Mouse (Mus musculus): ENCODE results near the gene Tal1. TPM values are rescaled to one million over a fixed set of nuclear protein-coding genes. Genes with fewer than 3 reads are reported as not detected.
A peak's percentile ranks its signal among the peaks of the same experiment; 100 is the strongest.

Gene Tal1
- polyA plus RNA-seq, 1 experiment from 2014 or later: 3.4 TPM

DNA sequence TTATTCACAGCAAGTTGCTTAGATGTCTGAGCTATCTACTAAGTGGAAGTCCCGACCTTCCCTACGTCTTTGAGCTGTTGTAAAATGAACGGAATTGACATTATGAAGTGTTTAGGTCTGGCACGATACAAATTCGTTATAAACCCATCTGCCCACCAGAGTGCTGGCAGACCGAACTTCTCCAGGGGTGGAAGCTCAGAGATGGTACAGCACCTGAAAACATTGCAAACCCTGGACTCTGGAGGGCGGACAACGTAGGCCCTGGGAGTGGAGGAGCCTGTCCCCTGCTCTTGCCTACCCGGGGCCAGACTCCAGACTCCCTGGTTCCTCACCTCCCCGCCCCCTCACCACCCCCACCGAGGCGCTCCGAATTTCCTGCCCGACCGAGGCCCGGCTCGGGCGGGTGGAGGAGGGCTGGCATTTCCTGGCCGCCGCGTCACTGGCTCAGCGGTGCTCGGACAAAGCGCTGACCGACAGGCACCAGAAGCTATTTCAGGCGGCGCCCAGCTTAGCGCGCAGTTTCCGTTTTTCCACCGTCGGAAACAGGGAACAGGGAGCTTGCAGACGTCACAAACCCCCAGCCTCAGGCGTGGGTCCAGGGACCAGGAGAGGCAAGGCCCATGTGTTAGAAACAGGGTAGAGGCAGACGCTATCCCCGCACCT is 3.8 kb upstream of the Tal1 start:
- peak; percentile 72 for DNase-seq (ENCODE audit: low spot score)
- Histone ChIP-seq H3K4me1 (replicated peaks; ENCODE audit: control insufficient read depth, insufficient read depth, low read length) (peaks cover 17% of the 10 kb centered on the region), H3K4me3 (ENCODE audit: low read depth, low read length) (peak overlapping the region; percentile 16), H3K27me3 (ENCODE audit: control insufficient read depth, insufficient read depth, low read length) (peaks cover 69% of the 10 kb centered on the region), H3K9me3 (ENCODE audit: control insufficient read depth, low read length) (no peaks in the 10 kb centered on the region), H3K36me3 (ENCODE audit: control insufficient read depth, insufficient read depth, low read length) (no peaks in the 10 kb centered on the region), H3K4me2 (ENCODE audit: low read depth, low read length, severe bottlenecking) (peak overlapping the region; percentile 34; the same call in 1 of the 2 replicates), H3K9ac (ENCODE audit: low read length) (peak overlapping the region; percentile 12; the same call in 1 of the 2 replicates), H3K27ac (ENCODE audit: low read depth, low read length) (no peak overlapping the region; the same call in 1 of the 2 replicates)
- WGBS: under 1% methylated on average over 36 of the region's 36 CpGs
- peak; percentile 28; the same call in 1 of the 2 replicates for ATAC-seq (replicated peaks; ENCODE audit: low FRiP score)

- Histone ChIP-seq H3K27ac (ENCODE audit: low read depth, low read length) (no peak overlapping the region), H3K4me3 (ENCODE audit: low read depth, low read length) (no peak overlapping the region), H3K4me2 (ENCODE audit: low read depth, low read length, severe bottlenecking) (no peak overlapping the region), H3K27me3 (ENCODE audit: control insufficient read depth, insufficient read depth, low read length) (peaks cover 82% of the 10 kb centered on the region), H3K4me1 (replicated peaks; ENCODE audit: control insufficient read depth, insufficient read depth, low read length) (peaks cover 17% of the 10 kb centered on the region), H3K36me3 (ENCODE audit: control insufficient read depth, insufficient read depth, low read length) (no peaks in the 10 kb centered on the region), H3K9ac (ENCODE audit: low read length) (no peak overlapping the region), H3K9me3 (ENCODE audit: control insufficient read depth, low read length) (no peaks in the 10 kb centered on the region)
- ATAC-seq (replicated peaks; ENCODE audit: low FRiP score): no peak
- DNase-seq (ENCODE audit: low spot score): no peak
- WGBS: 7% methylated on average over 2 of the region's 2 CpGs
Observed at GRCm38 (mm10) chr4:115055044-115055443, 1.2 kb upstream of the Tal1 start.

- DNase-seq (ENCODE audit: low spot score) (no peak), ATAC-seq (replicated peaks; ENCODE audit: low FRiP score) (no peak)
- H3K9ac ChIP-seq (ENCODE audit: low read length): no peak overlapping the region
- H3K36me3 ChIP-seq (ENCODE audit: control insufficient read depth, insufficient read depth, low read length): no peaks in the 10 kb centered on the region
- H3K4me1 ChIP-seq (replicated peaks; ENCODE audit: control insufficient read depth, insufficient read depth, low read length): peaks cover 17% of the 10 kb centered on the region
- no peak overlapping the region for H3K4me3 ChIP-seq (ENCODE audit: low read depth, low read length)
- WGBS: 16% methylated on average over 3 of the region's 3 CpGs
- H3K27ac ChIP-seq (ENCODE audit: low read depth, low read length): no peak overlapping the region
- H3K4me2 ChIP-seq (ENCODE audit: low read depth, low read length, severe bottlenecking): no peak overlapping the region
- no peaks in the 10 kb centered on the region for H3K9me3 ChIP-seq (ENCODE audit: control insufficient read depth, low read length)
- peaks cover 89% of the 10 kb centered on the region for H3K27me3 ChIP-seq (ENCODE audit: control insufficient read depth, insufficient read depth, low read length)
Observed at GRCm38 (mm10) chr4:115055691-115056090, 535 bp upstream of the Tal1 start.

GRCm38 (mm10) chr4:115056921-115057673 is 871 bp downstream of the Tal1 start:
- H3K9ac ChIP-seq (ENCODE audit: low read length): peak overlapping the region; percentile 35
- no peaks in the 10 kb centered on the region for H3K36me3 ChIP-seq (ENCODE audit: control insufficient read depth, insufficient read depth, low read length)
- H3K4me2 ChIP-seq (ENCODE audit: low read depth, low read length, severe bottlenecking): peak overlapping the region; percentile 46
- WGBS: under 1% methylated on average over 48 of the region's 48 CpGs
- peak overlapping the region; percentile 27 for H3K4me3 ChIP-seq (ENCODE audit: low read depth, low read length)
- H3K9me3 ChIP-seq (ENCODE audit: control insufficient read depth, low read length): no peaks in the 10 kb centered on the region
- no peak overlapping the region for H3K27ac ChIP-seq (ENCODE audit: low read depth, low read length)
- H3K27me3 ChIP-seq (ENCODE audit: control insufficient read depth, insufficient read depth, low read length): peaks cover 91% of the 10 kb centered on the region
- ATAC-seq (replicated peaks; ENCODE audit: low FRiP score): peak; percentile 40
- DNase-seq (ENCODE audit: low spot score): peak; percentile 77
- H3K4me1 ChIP-seq (replicated peaks; ENCODE audit: control insufficient read depth, insufficient read depth, low read length): peaks cover 17% of the 10 kb centered on the region

DNA sequence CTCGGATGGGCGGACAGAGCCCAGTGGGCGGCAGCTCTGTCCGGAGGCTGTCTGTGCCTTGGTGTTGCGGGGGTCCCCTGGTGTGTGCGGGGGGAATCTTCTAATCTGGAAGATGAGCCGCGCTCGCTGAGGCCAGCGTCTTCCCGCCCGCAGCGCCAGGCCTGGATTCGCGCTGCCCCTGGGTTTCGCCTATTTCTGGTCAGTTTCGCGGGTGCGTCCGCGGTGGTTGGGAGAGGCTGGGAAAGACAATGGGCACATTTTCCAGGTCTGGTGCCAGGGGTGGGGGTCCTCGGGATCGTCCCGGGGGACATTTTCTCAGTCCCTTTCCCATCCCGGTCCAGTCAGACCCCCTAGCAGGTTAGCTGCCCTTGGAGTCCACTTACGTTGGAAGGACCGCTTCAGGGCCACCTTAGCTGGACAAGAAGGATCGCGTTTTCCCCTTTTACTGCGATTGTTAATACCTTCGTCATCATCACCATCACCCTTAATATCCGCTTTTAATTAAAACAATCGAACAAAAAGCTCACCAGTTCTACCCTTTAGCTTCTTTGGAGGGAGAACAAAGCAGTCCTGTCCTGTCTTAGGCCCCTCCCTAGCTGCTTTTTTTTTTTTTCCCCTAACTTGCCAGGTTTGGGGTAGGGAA is 1.6 kb downstream of the Tal1 start:
- DNase-seq (ENCODE audit: low spot score) (peak; percentile 72), ATAC-seq (replicated peaks; ENCODE audit: low FRiP score) (no peak)
- Histone ChIP-seq H3K36me3 (ENCODE audit: control insufficient read depth, insufficient read depth, low read length) (no peaks in the 10 kb centered on the region), H3K4me3 (ENCODE audit: low read depth, low read length) (peak overlapping the region; percentile 27), H3K9me3 (ENCODE audit: control insufficient read depth, low read length) (no peaks in the 10 kb centered on the region), H3K4me1 (replicated peaks; ENCODE audit: control insufficient read depth, insufficient read depth, low read length) (peaks cover 14% of the 10 kb centered on the region), H3K27ac (ENCODE audit: low read depth, low read length) (no peak overlapping the region), H3K27me3 (ENCODE audit: control insufficient read depth, insufficient read depth, low read length) (peaks cover 91% of the 10 kb centered on the region), H3K9ac (ENCODE audit: low read length) (peak overlapping the region; percentile 35; the same call in 1 of the 2 replicates), H3K4me2 (ENCODE audit: low read depth, low read length, severe bottlenecking) (peak overlapping the region; percentile 9; the same call in 1 of the 2 replicates)
- WGBS: 0% methylated on average over 33 of the region's 33 CpGs

GRCm38 (mm10) chr4:115058317-115058761 is 2.1 kb downstream of the Tal1 start:
- ATAC-seq (replicated peaks; ENCODE audit: low FRiP score): no peak

DNA sequence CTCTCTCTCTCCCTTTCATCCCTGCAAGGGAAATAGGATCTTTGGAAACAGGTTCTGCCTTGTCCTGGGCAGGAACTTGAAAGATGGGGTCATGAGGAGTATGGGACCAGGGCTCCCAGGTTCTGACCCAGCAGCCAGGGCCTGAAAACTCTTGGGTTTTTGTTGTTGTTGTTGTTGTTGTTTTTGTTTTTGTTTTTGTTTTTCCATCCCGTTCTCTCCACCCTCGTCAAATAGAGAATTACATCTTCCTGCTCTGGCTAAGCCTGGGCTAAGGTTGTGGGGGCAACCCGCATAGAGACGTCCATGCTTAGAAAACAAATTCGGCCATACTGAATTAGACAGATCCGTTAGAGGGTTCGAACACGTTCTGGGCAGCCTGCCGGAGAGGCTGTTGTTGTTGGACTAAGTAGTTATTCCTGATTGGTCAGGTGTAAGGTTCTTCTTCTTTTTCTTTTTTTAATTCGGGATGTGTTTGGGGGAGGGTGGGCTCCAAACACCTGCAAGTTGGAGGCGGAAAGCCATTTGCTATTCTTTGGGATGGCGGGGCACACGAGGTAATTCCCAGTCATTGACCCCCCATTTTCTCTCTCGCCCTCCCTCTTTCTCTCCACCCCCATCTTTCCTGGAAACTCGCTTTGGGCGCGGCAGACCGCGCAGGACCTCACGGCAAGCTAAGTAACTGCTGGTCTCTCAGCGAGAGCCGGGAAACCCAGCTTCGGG is 2.8 kb downstream of the Tal1 start:
- peak; percentile 63 for DNase-seq (ENCODE audit: low spot score)
- Histone ChIP-seq H3K4me2 (ENCODE audit: low read depth, low read length, severe bottlenecking) (no peak overlapping the region), H3K27ac (ENCODE audit: low read depth, low read length) (no peak overlapping the region), H3K9ac (ENCODE audit: low read length) (no peak overlapping the region), H3K9me3 (ENCODE audit: control insufficient read depth, low read length) (no peaks in the 10 kb centered on the region), H3K36me3 (ENCODE audit: control insufficient read depth, insufficient read depth, low read length) (no peaks in the 10 kb centered on the region), H3K27me3 (ENCODE audit: control insufficient read depth, insufficient read depth, low read length) (peaks cover 93% of the 10 kb centered on the region), H3K4me3 (ENCODE audit: low read depth, low read length) (peak overlapping the region; percentile 9; the same call in 1 of the 2 replicates), H3K4me1 (replicated peaks; ENCODE audit: control insufficient read depth, insufficient read depth, low read length) (peaks cover 16% of the 10 kb centered on the region)
- no peak for ATAC-seq (replicated peaks; ENCODE audit: low FRiP score)
- WGBS: under 1% methylated on average over 23 of the region's 23 CpGs

More at GRCm38 (mm10) chr4:115058317-115058761, 2.1 kb downstream of the Tal1 start:
- Histone ChIP-seq H3K27me3 (ENCODE audit: control insufficient read depth, insufficient read depth, low read length) (peaks cover 91% of the 10 kb centered on the region), H3K9me3 (ENCODE audit: control insufficient read depth, low read length) (no peaks in the 10 kb centered on the region), H3K4me2 (ENCODE audit: low read depth, low read length, severe bottlenecking) (no peak overlapping the region), H3K9ac (ENCODE audit: low read length) (no peak overlapping the region), H3K27ac (ENCODE audit: low read depth, low read length) (no peak overlapping the region), H3K4me1 (replicated peaks; ENCODE audit: control insufficient read depth, insufficient read depth, low read length) (peaks cover 16% of the 10 kb centered on the region), H3K4me3 (ENCODE audit: low read depth, low read length) (peak overlapping the region; percentile 27; the same call in 1 of the 2 replicates), H3K36me3 (ENCODE audit: control insufficient read depth, insufficient read depth, low read length) (no peaks in the 10 kb centered on the region)
- WGBS: under 1% methylated on average over 20 of the region's 20 CpGs
- no peak for DNase-seq (ENCODE audit: low spot score)

- H3K36me3 ChIP-seq (ENCODE audit: control insufficient read depth, insufficient read depth, low read length): no peaks in the 10 kb centered on the region
- H3K9ac ChIP-seq (ENCODE audit: low read length): no peak overlapping the region
- peak overlapping the region; percentile 14 for H3K4me3 ChIP-seq (ENCODE audit: low read depth, low read length)
- 2% methylated on average over 12 of the region's 12 CpGs for WGBS
- no peak overlapping the region for H3K27ac ChIP-seq (ENCODE audit: low read depth, low read length)
- ATAC-seq (replicated peaks; ENCODE audit: low FRiP score): no peak
- peaks cover 16% of the 10 kb centered on the region for H3K4me1 ChIP-seq (replicated peaks; ENCODE audit: control insufficient read depth, insufficient read depth, low read length)
- H3K4me2 ChIP-seq (ENCODE audit: low read depth, low read length, severe bottlenecking): no peak overlapping the region
- DNase-seq (ENCODE audit: low spot score): no peak
- H3K27me3 ChIP-seq (ENCODE audit: control insufficient read depth, insufficient read depth, low read length): peaks cover 93% of the 10 kb centered on the region
- no peaks in the 10 kb centered on the region for H3K9me3 ChIP-seq (ENCODE audit: control insufficient read depth, low read length)
Observed at GRCm38 (mm10) chr4:115059871-115060270, 3.6 kb downstream of the Tal1 start.

All from forebrain, embryonic 11.5 days (tissue).